Mouse (Mus musculus): ENCODE results near the gene Cdkl4. TPM values are rescaled to one million over a fixed set of nuclear protein-coding genes. Genes with fewer than 3 reads are reported as not detected.
"Not testable (repeated sequence)": the region's sequence is repeated elsewhere in the genome, so short reads cannot be mapped to it uniquely, and the experiment has no call there.

The Cdkl4 gene
- polyA plus RNA-seq, 1 experiment from 2014 or later, result 1.5 TPM

DNA sequence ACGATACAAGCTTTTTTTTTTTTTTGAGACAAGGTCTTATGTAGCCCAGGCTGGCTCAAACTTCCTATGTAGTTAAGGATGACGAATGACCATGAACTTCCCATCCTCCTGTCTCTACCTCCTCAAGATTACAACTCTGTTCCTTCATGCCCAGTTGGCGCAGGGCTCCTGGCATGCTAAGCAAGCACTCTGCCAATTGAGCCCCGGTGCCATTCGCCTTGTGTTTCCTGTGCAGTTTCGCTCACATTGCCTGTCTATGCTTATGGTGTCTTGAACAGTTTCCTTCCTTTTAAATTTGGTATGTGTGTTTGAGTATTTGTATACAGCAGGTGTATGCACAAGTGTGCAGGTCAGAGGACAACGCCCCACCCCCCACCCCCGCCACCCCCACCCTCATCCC is 31.4 kb downstream of the Cdkl4 start:
- Histone ChIP-seq H3K4me3 (ENCODE audit: low read depth, low read length) (no peak overlapping the region), H3K27ac (ENCODE audit: low read depth, low read length) (no peak overlapping the region), H3K9me3 (ENCODE audit: control insufficient read depth, low read length) (no peaks in the 10 kb centered on the region), H3K4me1 (replicated peaks; ENCODE audit: control insufficient read depth, insufficient read depth, low read length) (no peaks in the 10 kb centered on the region), H3K9ac (ENCODE audit: low read length) (no peak overlapping the region), H3K27me3 (ENCODE audit: control insufficient read depth, insufficient read depth, low read length) (no peaks in the 10 kb centered on the region), H3K4me2 (ENCODE audit: low read depth, low read length, severe bottlenecking) (no peak overlapping the region), H3K36me3 (ENCODE audit: control insufficient read depth, insufficient read depth, low read length) (no peaks in the 10 kb centered on the region)
- 95% methylated on average over 8 of the region's 8 CpGs for WGBS
- ATAC-seq (replicated peaks; ENCODE audit: low FRiP score) (no peak), DNase-seq (ENCODE audit: low spot score) (no peak)

DNA sequence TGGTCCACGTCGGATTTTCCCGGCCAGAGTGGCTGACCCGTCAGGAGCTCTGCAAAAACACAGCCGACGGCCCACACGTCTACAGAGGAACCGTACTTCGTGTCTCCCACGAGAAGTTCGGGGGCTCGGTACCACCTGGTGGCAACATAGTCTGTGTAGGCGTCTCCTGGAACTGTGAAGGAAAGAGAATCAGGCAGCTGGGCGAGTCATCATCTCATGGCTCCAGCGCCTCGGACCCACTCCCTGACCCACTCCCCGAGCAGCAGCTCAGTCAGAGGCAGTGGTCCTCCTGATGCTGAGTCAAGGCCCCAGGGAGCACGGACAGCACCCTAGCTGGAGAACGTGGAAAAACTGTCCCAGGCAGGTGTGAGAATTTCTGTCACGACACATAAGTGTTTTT is 34.0 kb downstream of the Cdkl4 start:
- Histone ChIP-seq H3K9me3 (ENCODE audit: control insufficient read depth, low read length) (no peaks in the 10 kb centered on the region), H3K27ac (ENCODE audit: low read depth, low read length) (no peak overlapping the region), H3K36me3 (ENCODE audit: control insufficient read depth, insufficient read depth, low read length) (no peaks in the 10 kb centered on the region), H3K4me1 (replicated peaks; ENCODE audit: control insufficient read depth, insufficient read depth, low read length) (no peaks in the 10 kb centered on the region), H3K4me3 (ENCODE audit: low read depth, low read length) (no peak overlapping the region), H3K27me3 (ENCODE audit: control insufficient read depth, insufficient read depth, low read length) (no peaks in the 10 kb centered on the region), H3K9ac (ENCODE audit: low read length) (no peak overlapping the region), H3K4me2 (ENCODE audit: low read depth, low read length, severe bottlenecking) (no peak overlapping the region)
- ATAC-seq (replicated peaks; ENCODE audit: low FRiP score), result no peak
- DNase-seq (ENCODE audit: low spot score), result no peak
- WGBS, result 91% methylated on average over 20 of the region's 20 CpGs

DNA sequence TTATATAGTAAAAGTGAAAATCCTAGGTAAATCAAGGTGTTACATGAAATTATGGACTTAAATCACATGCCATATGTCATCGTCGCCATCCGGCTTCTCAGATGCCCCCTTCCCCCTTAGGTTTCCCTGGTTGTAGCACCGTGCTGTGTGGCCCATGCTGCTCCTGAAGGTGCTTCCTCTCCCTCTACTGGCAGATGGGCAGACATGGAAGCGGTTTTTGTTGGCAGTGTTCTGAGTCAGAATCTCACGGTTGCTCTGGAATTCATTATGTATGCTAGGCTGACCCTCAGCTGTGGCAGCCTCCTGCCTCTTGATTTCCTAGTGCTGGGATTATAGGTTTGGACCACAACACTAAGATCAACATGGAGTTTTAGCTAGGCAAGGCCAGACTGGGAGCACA is 40.5 kb downstream of the Cdkl4 start:
- no peak overlapping the region for H3K9ac ChIP-seq (ENCODE audit: low read length)
- H3K4me3 ChIP-seq (ENCODE audit: low read depth, low read length), result no peak overlapping the region
- no peaks in the 10 kb centered on the region for H3K9me3 ChIP-seq (ENCODE audit: control insufficient read depth, low read length)
- no peaks in the 10 kb centered on the region for H3K36me3 ChIP-seq (ENCODE audit: control insufficient read depth, insufficient read depth, low read length)
- DNase-seq (ENCODE audit: low spot score) (no peak), ATAC-seq (replicated peaks; ENCODE audit: low FRiP score) (no peak)
- no peaks in the 10 kb centered on the region for H3K27me3 ChIP-seq (ENCODE audit: control insufficient read depth, insufficient read depth, low read length)
- H3K27ac ChIP-seq (ENCODE audit: low read depth, low read length), result no peak overlapping the region
- H3K4me1 ChIP-seq (replicated peaks; ENCODE audit: control insufficient read depth, insufficient read depth, low read length), result no peaks in the 10 kb centered on the region
- WGBS, result 65% methylated on average over 6 of the region's 6 CpGs
- no peak overlapping the region for H3K4me2 ChIP-seq (ENCODE audit: low read depth, low read length, severe bottlenecking)

DNA sequence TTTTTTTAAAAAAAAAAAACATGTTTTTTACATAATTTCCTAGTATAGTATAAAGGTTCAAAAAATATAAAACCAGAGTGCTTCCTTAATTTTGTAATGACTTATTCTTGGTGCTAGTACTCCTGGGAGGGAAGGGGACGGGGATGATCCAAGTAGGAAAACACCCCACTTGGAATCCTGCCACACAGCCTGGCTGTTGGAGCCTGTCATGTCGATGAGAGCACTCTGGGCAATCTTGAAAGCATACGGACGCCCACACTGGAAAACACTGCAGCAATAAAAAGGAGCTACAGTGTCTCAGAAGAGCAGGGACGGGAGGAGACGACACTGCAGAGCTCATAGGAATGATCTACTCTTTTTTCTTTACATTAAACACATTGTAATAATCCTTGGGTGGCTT is 42.0 kb downstream of the Cdkl4 start:
- no peak for ATAC-seq (replicated peaks; ENCODE audit: low FRiP score)

DNA sequence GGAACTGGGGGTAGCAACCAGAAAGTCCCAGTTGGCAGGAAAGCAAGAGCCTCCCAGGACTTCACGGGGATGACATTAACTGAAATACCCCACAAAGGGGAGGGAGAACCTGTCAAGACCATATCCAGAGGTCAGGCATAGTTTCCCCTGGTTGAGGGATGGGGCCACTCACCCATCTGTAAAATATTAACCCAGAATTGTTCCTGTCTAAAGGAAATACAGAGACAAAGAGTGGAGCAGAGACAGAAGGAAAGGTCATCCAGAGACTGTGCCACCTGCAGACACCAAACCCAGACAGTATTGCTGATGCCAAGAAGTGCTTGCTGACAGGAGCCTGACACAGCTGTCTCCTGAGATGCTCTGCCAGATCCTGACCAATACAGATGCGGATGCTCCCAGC is 46.3 kb downstream of the Cdkl4 start:
- H3K27me3 ChIP-seq (ENCODE audit: control insufficient read depth, insufficient read depth, low read length); H3K9ac ChIP-seq (ENCODE audit: low read length); ATAC-seq (replicated peaks; ENCODE audit: low FRiP score); DNase-seq (ENCODE audit: low spot score); H3K36me3 ChIP-seq (ENCODE audit: control insufficient read depth, insufficient read depth, low read length); H3K4me3 ChIP-seq (ENCODE audit: low read depth, low read length); H3K27ac ChIP-seq (ENCODE audit: low read depth, low read length); H3K4me2 ChIP-seq (ENCODE audit: low read depth, low read length, severe bottlenecking); H3K9me3 ChIP-seq (ENCODE audit: control insufficient read depth, low read length); H3K4me1 ChIP-seq (replicated peaks; ENCODE audit: control insufficient read depth, insufficient read depth, low read length): not testable (repeated sequence)
- WGBS, result 83% methylated on average over 2 of the region's 2 CpGs

More for the DNA sequence above, 42.0 kb downstream of the Cdkl4 start:
- H3K4me1 ChIP-seq (replicated peaks; ENCODE audit: control insufficient read depth, insufficient read depth, low read length), result no peaks in the 10 kb centered on the region
- 85% methylated on average over 6 of the region's 6 CpGs for WGBS
- no peak overlapping the region for H3K4me3 ChIP-seq (ENCODE audit: low read depth, low read length)
- H3K27ac ChIP-seq (ENCODE audit: low read depth, low read length), result no peak overlapping the region
- H3K9me3 ChIP-seq (ENCODE audit: control insufficient read depth, low read length), result no peaks in the 10 kb centered on the region
- no peak overlapping the region for H3K4me2 ChIP-seq (ENCODE audit: low read depth, low read length, severe bottlenecking)
- no peaks in the 10 kb centered on the region for H3K27me3 ChIP-seq (ENCODE audit: control insufficient read depth, insufficient read depth, low read length)
- DNase-seq (ENCODE audit: low spot score), result no peak
- H3K36me3 ChIP-seq (ENCODE audit: control insufficient read depth, insufficient read depth, low read length), result no peaks in the 10 kb centered on the region
- no peak overlapping the region for H3K9ac ChIP-seq (ENCODE audit: low read length)

DNA sequence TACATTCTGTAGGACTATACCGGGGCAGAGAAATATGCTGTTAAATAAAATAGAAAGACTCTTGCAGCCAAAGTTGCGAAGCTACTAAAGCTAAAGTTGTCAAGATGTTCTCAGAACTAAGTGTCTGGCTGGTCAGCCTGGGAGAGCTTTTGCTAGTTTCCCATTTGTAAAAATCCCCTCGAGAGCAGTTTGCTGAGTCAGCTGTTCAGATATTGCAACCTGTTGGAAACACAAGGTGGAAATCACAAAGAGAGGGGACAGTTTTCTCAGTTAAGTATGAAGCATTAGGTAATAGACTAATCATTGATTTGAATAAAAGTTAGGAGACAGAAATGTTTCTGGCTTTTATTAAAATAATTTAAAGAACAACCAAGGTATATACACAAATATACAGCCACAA is 54.4 kb downstream of the Cdkl4 start:
- no peaks in the 10 kb centered on the region for H3K4me1 ChIP-seq (replicated peaks; ENCODE audit: control insufficient read depth, insufficient read depth, low read length)
- no peaks in the 10 kb centered on the region for H3K36me3 ChIP-seq (ENCODE audit: control insufficient read depth, insufficient read depth, low read length)
- WGBS, result 84% methylated on average over 3 of the region's 3 CpGs
- no peak overlapping the region for H3K27ac ChIP-seq (ENCODE audit: low read depth, low read length)
- DNase-seq (ENCODE audit: low spot score) (peak; percentile 7), ATAC-seq (replicated peaks; ENCODE audit: low FRiP score) (no peak)
- H3K4me3 ChIP-seq (ENCODE audit: low read depth, low read length), result no peak overlapping the region
- H3K27me3 ChIP-seq (ENCODE audit: control insufficient read depth, insufficient read depth, low read length), result no peaks in the 10 kb centered on the region
- H3K4me2 ChIP-seq (ENCODE audit: low read depth, low read length, severe bottlenecking), result no peak overlapping the region
- no peaks in the 10 kb centered on the region for H3K9me3 ChIP-seq (ENCODE audit: control insufficient read depth, low read length)
- H3K9ac ChIP-seq (ENCODE audit: low read length), result no peak overlapping the region

DNA sequence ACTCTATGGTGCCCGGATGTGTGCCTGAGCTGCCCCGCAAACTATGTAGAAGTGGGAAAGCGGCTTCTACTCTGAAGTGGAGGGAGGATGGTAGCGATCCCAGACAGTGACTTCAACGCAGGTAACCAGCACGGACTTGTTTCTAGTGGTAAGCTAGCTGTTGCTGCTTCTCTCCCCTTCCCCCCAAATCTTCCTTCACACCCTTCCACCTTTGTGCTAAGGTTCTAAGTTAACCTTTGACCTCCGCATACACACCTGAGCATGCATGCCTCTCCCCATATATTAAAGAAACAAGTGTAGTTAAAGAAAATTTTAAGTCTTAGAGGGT is 55.4 kb downstream of the Cdkl4 start:
- Histone ChIP-seq H3K4me1 (replicated peaks; ENCODE audit: control insufficient read depth, insufficient read depth, low read length) (no peaks in the 10 kb centered on the region), H3K36me3 (ENCODE audit: control insufficient read depth, insufficient read depth, low read length) (no peaks in the 10 kb centered on the region), H3K9me3 (ENCODE audit: control insufficient read depth, low read length) (no peaks in the 10 kb centered on the region), H3K27ac (ENCODE audit: low read depth, low read length) (no peak overlapping the region), H3K4me3 (ENCODE audit: low read depth, low read length) (no peak overlapping the region), H3K9ac (ENCODE audit: low read length) (no peak overlapping the region), H3K27me3 (ENCODE audit: control insufficient read depth, insufficient read depth, low read length) (no peaks in the 10 kb centered on the region), H3K4me2 (ENCODE audit: low read depth, low read length, severe bottlenecking) (no peak overlapping the region)
- DNase-seq (ENCODE audit: low spot score) (no peak), ATAC-seq (replicated peaks; ENCODE audit: low FRiP score) (no peak)
- WGBS, result 32% methylated on average over 7 of the region's 7 CpGs

DNA sequence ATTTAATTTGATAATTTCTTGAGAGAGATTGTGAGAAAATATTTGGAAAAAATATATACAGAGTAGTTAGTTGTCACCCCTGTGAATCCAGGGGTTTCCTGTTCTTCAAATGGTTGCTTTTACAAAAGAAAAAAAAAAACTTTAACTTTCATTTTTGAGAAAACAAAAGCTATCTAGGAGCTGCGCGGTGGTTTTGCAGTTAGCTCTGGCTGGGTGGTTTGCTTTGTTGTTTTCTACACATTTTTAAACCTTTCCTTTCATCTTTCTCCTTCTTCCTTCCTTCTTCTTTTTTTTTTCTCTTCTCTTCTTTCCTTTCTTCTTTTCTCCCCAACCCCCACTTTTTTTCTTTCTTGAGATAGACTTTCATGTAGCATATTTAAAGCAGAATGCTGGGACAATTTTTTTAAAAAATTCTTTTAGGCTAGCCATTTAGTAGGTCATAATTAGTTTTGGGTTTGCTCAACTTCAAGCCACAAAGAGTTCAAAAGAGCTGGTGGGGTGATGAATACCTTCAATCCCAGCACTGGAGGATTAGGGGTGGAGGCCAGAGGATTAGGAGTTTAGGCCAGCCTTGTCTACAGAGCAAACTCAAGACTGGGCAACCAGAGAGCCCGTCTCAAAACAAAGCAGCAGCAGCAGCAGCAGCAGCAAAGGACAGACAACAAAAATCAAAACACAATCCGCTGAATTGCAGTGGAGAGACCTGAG is 55.9 kb downstream of the Cdkl4 start:
- Histone ChIP-seq H3K4me1 (replicated peaks; ENCODE audit: control insufficient read depth, insufficient read depth, low read length) (no peaks in the 10 kb centered on the region), H3K27me3 (ENCODE audit: control insufficient read depth, insufficient read depth, low read length) (no peaks in the 10 kb centered on the region), H3K4me2 (ENCODE audit: low read depth, low read length, severe bottlenecking) (no peak overlapping the region), H3K27ac (ENCODE audit: low read depth, low read length) (no peak overlapping the region), H3K4me3 (ENCODE audit: low read depth, low read length) (no peak overlapping the region), H3K36me3 (ENCODE audit: control insufficient read depth, insufficient read depth, low read length) (no peaks in the 10 kb centered on the region), H3K9ac (ENCODE audit: low read length) (no peak overlapping the region), H3K9me3 (ENCODE audit: control insufficient read depth, low read length) (no peaks in the 10 kb centered on the region)
- DNase-seq (ENCODE audit: low spot score) (peak; percentile 52), ATAC-seq (replicated peaks; ENCODE audit: low FRiP score) (peak; percentile 71)
- 9% methylated on average over 4 of the region's 4 CpGs for WGBS

DNA sequence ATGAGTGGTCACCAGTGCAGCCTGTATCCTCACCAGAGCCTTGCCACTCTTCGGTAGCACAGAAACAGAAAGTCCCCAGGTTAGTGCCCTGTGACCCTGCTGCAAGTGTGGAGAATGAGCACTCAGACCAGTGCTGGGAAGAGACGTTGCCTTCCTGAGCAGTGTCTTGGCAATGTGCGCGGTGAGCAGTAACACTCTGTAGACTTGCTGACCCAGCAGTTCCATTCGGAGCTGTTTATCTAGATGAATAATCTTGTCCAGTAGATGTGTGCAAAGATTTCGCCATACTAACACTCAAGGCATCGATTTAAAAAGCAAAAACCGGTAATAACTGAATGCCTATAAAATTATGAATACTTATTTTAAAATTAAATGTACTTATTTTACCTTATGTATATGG is 57.1 kb downstream of the Cdkl4 start:
- whole genome bisulfite sequencing, result 84% methylated on average over 8 of the region's 8 CpGs
- no peak for ATAC-seq (replicated peaks; ENCODE audit: low FRiP score)
- no peak for DNase-seq (ENCODE audit: low spot score)

More for the DNA sequence above, 57.1 kb downstream of the Cdkl4 start:
- no peaks in the 10 kb centered on the region for H3K27me3 ChIP-seq (ENCODE audit: control insufficient read depth, insufficient read depth, low read length)
- H3K4me1 ChIP-seq (replicated peaks; ENCODE audit: control insufficient read depth, insufficient read depth, low read length), result no peaks in the 10 kb centered on the region
- no peak overlapping the region for H3K4me2 ChIP-seq (ENCODE audit: low read depth, low read length, severe bottlenecking)
- no peaks in the 10 kb centered on the region for H3K9me3 ChIP-seq (ENCODE audit: control insufficient read depth, low read length)
- H3K27ac ChIP-seq (ENCODE audit: low read depth, low read length), result no peak overlapping the region
- H3K36me3 ChIP-seq (ENCODE audit: control insufficient read depth, insufficient read depth, low read length), result no peaks in the 10 kb centered on the region
- H3K9ac ChIP-seq (ENCODE audit: low read length), result no peak overlapping the region
- no peak overlapping the region for H3K4me3 ChIP-seq (ENCODE audit: low read depth, low read length)
